Mouse (Mus musculus): ENCODE data around the gene Slc7a15.

DNA sequence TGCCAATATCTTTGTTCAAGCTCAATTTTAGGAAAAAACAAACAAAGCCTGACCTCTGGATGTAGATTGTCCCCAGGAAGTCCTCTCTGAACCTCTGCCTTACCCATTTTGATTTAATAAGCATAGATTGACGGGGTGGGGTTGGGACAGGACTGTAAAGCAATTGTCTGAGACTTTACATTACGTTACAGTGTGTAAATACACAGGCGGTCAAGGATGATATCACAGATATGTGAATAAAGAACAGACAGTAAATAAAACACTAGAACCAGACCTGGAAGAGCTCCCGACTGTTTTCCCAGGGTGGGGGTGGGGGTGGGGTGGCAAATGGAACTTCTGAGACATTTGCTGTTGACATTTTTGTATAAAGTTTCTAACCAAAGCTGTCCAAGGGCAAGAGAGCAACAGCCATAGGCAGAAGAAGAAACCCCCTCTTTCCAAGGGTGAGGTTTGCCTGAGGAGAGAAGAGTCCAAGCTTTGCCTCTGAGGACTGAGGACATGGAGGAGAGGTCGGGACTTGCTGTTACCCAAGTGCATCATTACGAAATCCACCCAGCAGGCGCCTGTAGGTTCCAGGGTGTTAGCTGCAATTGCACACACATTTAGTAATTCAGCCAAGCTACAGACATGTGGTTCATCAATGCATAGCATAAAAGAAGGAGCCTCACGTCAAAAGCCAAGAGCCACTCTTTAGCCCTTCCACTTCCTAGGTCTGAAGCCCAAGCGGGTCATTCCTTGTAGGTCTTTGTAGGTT, 91.7 kb downstream of the Slc7a15 start:
- no peak for TF ChIP-seq CTCF (conservative IDR thresholded peaks at IDR 0.05; ENCODE audit: low read length)
- TF ChIP-seq POU5F1 (IDR thresholded peaks at IDR 0.05; ENCODE audit: borderline replicate concordance, low read length) = no peak

All from E14TG2a.4 (cell line).